Mouse (Mus musculus) hindbrain, embryonic 11.5 days (tissue): ENCODE data around the gene Tmod3. TPM values are rescaled to one million over a fixed set of nuclear protein-coding genes. Genes with fewer than 3 reads are reported as not detected.

Experiments used
- ATAC-seq: fragments of 200-750 bp; cut with Nextera tagmentation; 2 replicates; pipeline ENCODE4 v1.8.0; 2017; ENCODE audit warnings: mild to moderate bottlenecking, moderate TSS enrichment, moderate library complexity; ENCODE audit not compliant: low FRiP score
- DNase-seq: peaks from one replicate; pipeline ENCODE4 v3.0.0-alpha.2; 2015; ENCODE audit warnings: low spot score
- H3K27ac ChIP-seq: fragments of 300-500 bp; sonication (generic); 2 replicates; pipeline ENCODE4 v1.5.1; 2014; ENCODE audit warnings: mild to moderate bottlenecking, low read depth, low read length
- H3K27me3 ChIP-seq: fragments of 300-500 bp; sonication (generic); 2 replicates; pipeline ENCODE4 v1.6.1; 2014; ENCODE audit warnings: mild to moderate bottlenecking, low read length, moderate library complexity, mixed read lengths; ENCODE audit not compliant: control insufficient read depth, insufficient read depth
- H3K36me3 ChIP-seq: fragments of 300-500 bp; sonication (generic); 2 replicates; pipeline ENCODE4 v1.6.1; 2014; ENCODE audit warnings: mild to moderate bottlenecking, low read length, moderate library complexity, mixed read lengths; ENCODE audit not compliant: control insufficient read depth, insufficient read depth
- H3K4me1 ChIP-seq: fragments of 300-500 bp; sonication (generic); replicated peaks from 2 replicates; pipeline ENCODE4 v1.6.1; 2014; ENCODE audit warnings: low read length, mixed read lengths; ENCODE audit not compliant: control insufficient read depth, insufficient read depth
- H3K4me2 ChIP-seq: fragments of 300-500 bp; sonication (generic); replicated peaks from 2 replicates; pipeline ENCODE4 v1.6.1; 2014; ENCODE audit warnings: mild to moderate bottlenecking, low read depth, low read length
- H3K4me3 ChIP-seq: fragments of 300-500 bp; sonication (generic); 2 replicates; pipeline ENCODE4 v1.5.1; 2014; ENCODE audit warnings: low read depth, low read length
- H3K9ac ChIP-seq: fragments of 300-500 bp; sonication (generic); 2 replicates; pipeline ENCODE4 v1.6.1; 2014; ENCODE audit warnings: low read depth, low read length
- H3K9me3 ChIP-seq: fragments of 300-500 bp; sonication (generic); 2 replicates; pipeline ENCODE4 v1.6.1; 2016; ENCODE audit warnings: low read length; ENCODE audit not compliant: control insufficient read depth
- WGBS: fragments of 180-500 bp; shearing (Covaris S2); extraction: QIAGEN DNeasy Blood & Tissue Kit; methylation state at CpG from one replicate; pipeline ENCODE4 v1.1.7; 2014; 5-methylcytosine and 5-hydroxymethylcytosine counted together
- polyA plus RNA-seq: library from polyadenylated mRNA; unstranded; fragments of >200 nt; fragmentation: Nextera tagmentation; extraction: Ambion mirVana; gene quantifications from 2 replicates; pipeline ENCODE4 v1.2.1, GENCODE M21; 2014

Tmod3 gene
- polyA plus RNA-seq, 1 experiment from 2014 or later, result 96.9 TPM

GRCm38 (mm10) chr9:75561040-75561669 lies 1.7 kb upstream of the Tmod3 start:
- Histone ChIP-seq H3K36me3 (no peaks in the 10 kb centered on the region), H3K9ac (no peak overlapping the region), H3K27me3 (no peaks in the 10 kb centered on the region), H3K4me1 (no peaks in the 10 kb centered on the region), H3K27ac (no peak overlapping the region), H3K4me2 (no peak overlapping the region), H3K9me3 (no peaks in the 10 kb centered on the region), H3K4me3 (no peak overlapping the region)
- DNase-seq, result no peak
- 87% methylated on average over 13 of the region's 13 CpGs for WGBS
- ATAC-seq, result no peak

- no peak overlapping the region for H3K4me2 ChIP-seq
- no peaks in the 10 kb centered on the region for H3K27me3 ChIP-seq
- H3K27ac ChIP-seq, result no peak overlapping the region
- no peak overlapping the region for H3K9ac ChIP-seq
- no peaks in the 10 kb centered on the region for H3K4me1 ChIP-seq
- no peaks in the 10 kb centered on the region for H3K36me3 ChIP-seq
- DNase-seq, result no peak
- no peak for ATAC-seq
- H3K9me3 ChIP-seq, result no peaks in the 10 kb centered on the region
- H3K4me3 ChIP-seq, result no peak overlapping the region
These were observed 896 bp upstream of the Tmod3 start for GRCm38 (mm10) chr9:75560353-75560752.

- DNase-seq (no peak), ATAC-seq (peak; percentile 89)
- 1% methylated on average over 47 of the region's 47 CpGs for WGBS
- peak overlapping the region; percentile 61 for H3K4me2 ChIP-seq
- no peaks in the 10 kb centered on the region for H3K36me3 ChIP-seq
- H3K9ac ChIP-seq, result peak overlapping the region; percentile 74
- H3K27ac ChIP-seq, result peak overlapping the region; percentile 77; the same call in 1 of the 2 replicates
- H3K9me3 ChIP-seq, result no peaks in the 10 kb centered on the region
- H3K27me3 ChIP-seq, result no peaks in the 10 kb centered on the region
- no peaks in the 10 kb centered on the region for H3K4me1 ChIP-seq
- H3K4me3 ChIP-seq, result peak overlapping the region; percentile 84
These were observed 495 bp downstream of the Tmod3 start for GRCm38 (mm10) chr9:75558812-75559511.

- peak overlapping the region; percentile 84 for H3K4me3 ChIP-seq
- no peaks in the 10 kb centered on the region for H3K4me1 ChIP-seq
- WGBS, result 31% methylated on average over 3 of the region's 3 CpGs
- no peaks in the 10 kb centered on the region for H3K9me3 ChIP-seq
- peak overlapping the region; percentile 61 for H3K4me2 ChIP-seq
- no peaks in the 10 kb centered on the region for H3K36me3 ChIP-seq
- ATAC-seq, result no peak
- peak overlapping the region; percentile 74 for H3K9ac ChIP-seq
- H3K27ac ChIP-seq, result no peak overlapping the region
- no peak for DNase-seq
- no peaks in the 10 kb centered on the region for H3K27me3 ChIP-seq
These were observed 1.1 kb downstream of the Tmod3 start for GRCm38 (mm10) chr9:75558360-75558759.

- H3K9me3 ChIP-seq, result no peaks in the 10 kb centered on the region; the same call in 1 of the 2 replicates
- no peak overlapping the region for H3K27ac ChIP-seq
- H3K9ac ChIP-seq, result no peak overlapping the region
- H3K36me3 ChIP-seq, result no peaks in the 10 kb centered on the region
- DNase-seq (no peak), ATAC-seq (no peak)
- H3K4me3 ChIP-seq, result no peak overlapping the region
- H3K4me2 ChIP-seq, result no peak overlapping the region
- no peaks in the 10 kb centered on the region for H3K27me3 ChIP-seq
- WGBS, result 68% methylated on average over 4 of the region's 4 CpGs
- no peaks in the 10 kb centered on the region for H3K4me1 ChIP-seq
These were observed 5.7 kb downstream of the Tmod3 start for GRCm38 (mm10) chr9:75553719-75554118.

- 60% methylated on average over 5 of the region's 5 CpGs for WGBS
- DNase-seq (no peak), ATAC-seq (no peak)
- Histone ChIP-seq H3K27me3 (no peaks in the 10 kb centered on the region), H3K36me3 (no peaks in the 10 kb centered on the region), H3K4me2 (no peak overlapping the region), H3K27ac (no peak overlapping the region), H3K4me3 (no peak overlapping the region), H3K9me3 (no peaks in the 10 kb centered on the region; the same call in 1 of the 2 replicates), H3K4me1 (no peaks in the 10 kb centered on the region), H3K9ac (no peak overlapping the region)
These were observed 8.1 kb downstream of the Tmod3 start for GRCm38 (mm10) chr9:75551342-75551741.

GRCm38 (mm10) chr9:75549010-75549409 lies 10.4 kb downstream of the Tmod3 start:
- ATAC-seq (no peak), DNase-seq (no peak)
- Histone ChIP-seq H3K36me3 (no peaks in the 10 kb centered on the region), H3K27me3 (no peaks in the 10 kb centered on the region), H3K9ac (no peak overlapping the region), H3K4me2 (no peak overlapping the region), H3K4me1 (no peaks in the 10 kb centered on the region), H3K4me3 (no peak overlapping the region), H3K9me3 (no peaks in the 10 kb centered on the region; the same call in 1 of the 2 replicates), H3K27ac (no peak overlapping the region)
- WGBS, result 78% methylated on average over 8 of the region's 8 CpGs

- DNase-seq (no peak), ATAC-seq (no peak)
- Histone ChIP-seq H3K9me3 (no peaks in the 10 kb centered on the region; the same call in 1 of the 2 replicates), H3K36me3 (no peaks in the 10 kb centered on the region), H3K27me3 (no peaks in the 10 kb centered on the region), H3K9ac (no peak overlapping the region), H3K27ac (no peak overlapping the region), H3K4me3 (no peak overlapping the region), H3K4me1 (no peaks in the 10 kb centered on the region), H3K4me2 (no peak overlapping the region)
- 85% methylated on average over 12 of the region's 12 CpGs for WGBS
These were observed 12.4 kb downstream of the Tmod3 start for GRCm38 (mm10) chr9:75546885-75547553.
